In the genomic region with DNA sequence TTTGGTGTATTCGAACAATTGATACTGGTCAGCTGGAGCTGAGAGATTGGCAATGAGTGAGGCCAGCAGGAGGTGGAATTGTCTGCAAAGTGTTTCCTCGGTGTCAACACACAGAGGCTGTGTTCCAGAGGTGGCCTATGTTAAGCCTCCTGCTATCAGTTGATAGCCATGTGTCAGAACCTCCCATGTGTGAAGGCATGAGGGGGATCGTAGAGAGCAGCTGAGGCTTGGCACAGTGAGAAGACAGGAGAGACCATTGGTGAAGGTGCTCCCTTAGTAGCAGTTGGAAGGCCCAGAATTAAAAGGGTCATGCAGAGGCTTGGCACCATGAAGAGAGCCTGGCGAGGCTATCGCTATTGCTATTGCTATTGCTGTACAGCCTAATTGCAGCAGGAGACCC, we compare ENCODE assay signal across 22 mouse cellular contexts.
DNase-seq lines count a peak whose midpoint lies in the region; ATAC-seq and TF ChIP-seq lines count a peak whose summit lies in the region.
"Had no signal": no experiment of that assay in that cellular context is flagged by ENCODE, and none has a peak within 500 bp of the region (broad histone marks: within the 10 kb centered on the region; RNA-seq: fewer than 3 reads in every experiment).

No protein-coding gene starts in this region.

- DNase-seq in heart, adult 18-20 months = no peak
- peak; percentile 45 for DNase-seq in heart, postnatal 0 days (ENCODE audit: low spot score)
- DNase-seq in heart, postnatal 36 days = no peak
- DNase-seq in heart, postnatal 4 days = peak; percentile 10
- DNase-seq in heart, adult 9 months (ENCODE audit: low spot score in 2 of 2) = no peak
- DNase-seq: adrenal gland, adult 2 months; adrenal gland, postnatal 10 days; adrenal gland, postnatal 25 days; cerebellum, adult 11 months; cerebellum, adult 18-20 months; cerebellum, adult 8-10 months; cerebellum, adult 9-11 months; cerebellum, postnatal 14 days; cerebellum, postnatal 36 days; embryo, embryonic 11 days had no signal

- peak; percentile 44; the same call in 1 of the 2 replicates for TF ChIP-seq EP300 in heart, postnatal 0 days (IDR thresholded peaks at IDR 0.05; ENCODE audit: low read depth)

- no peaks in the 10 kb centered on the region for H3K36me3 ChIP-seq in heart, embryonic 15.5 days
- H3K36me3 ChIP-seq in heart, postnatal 0 days (replicated peaks; ENCODE audit: control insufficient read depth, insufficient read depth, low read length) = no peaks in the 10 kb centered on the region
- H3K36me3 ChIP-seq: embryonic facial prominence, embryonic 13.5 days; embryonic facial prominence, embryonic 15.5 days; forebrain, embryonic 10.5 days; forebrain, embryonic 12.5 days had no signal

- no peaks in the 10 kb centered on the region for H3K27me3 ChIP-seq in heart, embryonic 15.5 days
- H3K27me3 ChIP-seq in heart, postnatal 0 days (ENCODE audit: control insufficient read depth, insufficient read depth, low read length) = no peaks in the 10 kb centered on the region
- H3K27me3 ChIP-seq: embryonic facial prominence, embryonic 13.5 days; embryonic facial prominence, embryonic 15.5 days; forebrain, embryonic 12.5 days had no signal

- H3K9ac ChIP-seq in heart, embryonic 15.5 days = no peak overlapping the region
- no peak overlapping the region for H3K9ac ChIP-seq in heart, postnatal 0 days (replicated peaks; ENCODE audit: low read depth, low read length)
- H3K9ac ChIP-seq: embryonic facial prominence, embryonic 13.5 days; embryonic facial prominence, embryonic 15.5 days; forebrain, embryonic 12.5 days had no signal

- no peak overlapping the region for H3K4me2 ChIP-seq in heart, embryonic 15.5 days
- H3K4me2 ChIP-seq in heart, postnatal 0 days (ENCODE audit: low read depth, low read length) = no peak overlapping the region
- H3K4me2 ChIP-seq: embryonic facial prominence, embryonic 13.5 days; embryonic facial prominence, embryonic 15.5 days; forebrain, embryonic 12.5 days had no signal

- intact Hi-C loops in heart, postnatal 36 days (cut with DNase I) = no loop called here

- H3K4me1 ChIP-seq in heart, embryonic 15.5 days (replicated peaks) = peaks cover 6% of the 10 kb centered on the region; the same call in 1 of the 2 replicates
- H3K4me1 ChIP-seq in heart, postnatal 0 days (ENCODE audit: control insufficient read depth, insufficient read depth) = peaks cover 9% of the 10 kb centered on the region; the same call in 1 of the 2 replicates
- H3K4me1 ChIP-seq: embryonic facial prominence, embryonic 13.5 days; embryonic facial prominence, embryonic 15.5 days; forebrain, embryonic 10.5 days; forebrain, embryonic 12.5 days had no signal

- H3K4me3 ChIP-seq in heart, embryonic 15.5 days = no peak overlapping the region
- H3K4me3 ChIP-seq in heart, postnatal 0 days (ENCODE audit: low read depth, low read length) = no peak overlapping the region
- H3K4me3 ChIP-seq: embryonic facial prominence, embryonic 13.5 days; embryonic facial prominence, embryonic 15.5 days; erythroblast, embryonic 14.5 days; forebrain, embryonic 10.5 days; forebrain, embryonic 12.5 days had no signal

- TF ChIP-seq CTCF in heart, postnatal 0 days (IDR thresholded peaks at IDR 0.05; ENCODE audit: low read depth) = no peak

- H3K27ac ChIP-seq in heart, embryonic 15.5 days = no peak overlapping the region
- no peak overlapping the region; the same call in 1 of the 2 replicates for H3K27ac ChIP-seq in heart, postnatal 0 days (ENCODE audit: low read depth)
- H3K27ac ChIP-seq: embryonic facial prominence, embryonic 13.5 days; embryonic facial prominence, embryonic 15.5 days; forebrain, embryonic 10.5 days; forebrain, embryonic 12.5 days had no signal

- peak; percentile 55; the same call in 1 of the 2 replicates for ATAC-seq in heart, embryonic 15.5 days (replicated peaks; ENCODE audit: insufficient number of reproducible peaks, insufficient read depth, low FRiP score, low read depth)
- peak; percentile 93 for ATAC-seq in heart, postnatal 0 days (ENCODE audit: insufficient read depth, low read depth)
- ATAC-seq: forebrain, embryonic 14.5 days had no signal

- 44% methylated on average over 5 of the region's 5 CpGs for WGBS in heart, embryonic 15.5 days
- 28% methylated on average over 5 of the region's 5 CpGs for WGBS in heart, postnatal 0 days

- H3K9me3 ChIP-seq in heart, embryonic 15.5 days (replicated peaks) = no peaks in the 10 kb centered on the region
- no peaks in the 10 kb centered on the region for H3K9me3 ChIP-seq in heart, postnatal 0 days (replicated peaks; ENCODE audit: control insufficient read depth, low read length)
- H3K9me3 ChIP-seq: embryonic facial prominence, embryonic 13.5 days; embryonic facial prominence, embryonic 15.5 days; forebrain, embryonic 10.5 days; forebrain, embryonic 12.5 days had no signal

Comparison
In these comparisons a context has a peak if more than half of its experiments do, and no peak if none do; other contexts are left out.
1. DNase-seq: peak in heart, postnatal 0 days (single experiment) and heart, postnatal 4 days (single experiment); none in heart, adult 18-20 months (0 of 2), heart, postnatal 36 days (0 of 2) and heart, adult 9 months (0 of 2).